ENCODE assay signal across 9 mouse cellular contexts in genomic region chr7:34811060-34811459, GRCm38 (mm10). TPM values are rescaled to one million over a fixed set of nuclear protein-coding genes. Genes with fewer than 3 reads are reported as not detected.
DNase-seq lines count a peak whose midpoint lies in the region; ATAC-seq and TF ChIP-seq lines count a peak whose summit lies in the region.
"Had no signal": no experiment of that assay in that cellular context is flagged by ENCODE, and none has a peak within 500 bp of the region (broad histone marks: within the 10 kb centered on the region; RNA-seq: fewer than 3 reads in every experiment).

No protein-coding gene starts in this region.

- DNase-seq in left cerebral cortex, adult 2 months (ENCODE audit: extremely low spot score in 1 of 2, low spot score in 2 of 2): no peak
- no peak for DNase-seq in left cerebral cortex, adult 9 months (ENCODE audit: low spot score in 2 of 2)
- DNase-seq in forebrain, embryonic 11.5 days (ENCODE audit: low spot score): no peak
- DNase-seq in limb, embryonic 10.5 days (ENCODE audit: low spot score): peak; percentile 47
- no peak for DNase-seq in ovary, postnatal 10 days (ENCODE audit: low spot score)
- DNase-seq in layer of hippocampus, postnatal 25 days (ENCODE audit: extremely low spot score in 1 of 2, low spot score in 1 of 2): no peak
- no peak for DNase-seq in spleen, postnatal 14 days (ENCODE audit: low spot score in 2 of 2)
- DNase-seq: cerebellum, adult 9-10 months had no signal

- no peaks in the 10 kb centered on the region for H3K9me3 ChIP-seq in forebrain, embryonic 11.5 days (ENCODE audit: control insufficient read depth, low read length)
- H3K9me3 ChIP-seq in limb, embryonic 10.5 days (replicated peaks): no peaks in the 10 kb centered on the region
- no peaks in the 10 kb centered on the region for H3K9me3 ChIP-seq in neural tube, embryonic 14.5 days (ENCODE audit: control insufficient read depth, low read length)

- H3K27ac ChIP-seq in left cerebral cortex, adult 2 months: peak overlapping the region; percentile 47; the same call in 1 of the 2 replicates
- no peak overlapping the region for H3K27ac ChIP-seq in forebrain, embryonic 11.5 days (ENCODE audit: low read depth, low read length)
- H3K27ac ChIP-seq in limb, embryonic 10.5 days: no peak overlapping the region
- no peak overlapping the region for H3K27ac ChIP-seq in neural tube, embryonic 14.5 days (ENCODE audit: low read depth, low read length)

- peaks cover 4% of the 10 kb centered on the region; the same call in 1 of the 2 replicates for H3K4me1 ChIP-seq in forebrain, embryonic 11.5 days (replicated peaks; ENCODE audit: control insufficient read depth, insufficient read depth, low read length)
- peaks cover 31% of the 10 kb centered on the region for H3K4me1 ChIP-seq in limb, embryonic 10.5 days
- H3K4me1 ChIP-seq in neural tube, embryonic 14.5 days (ENCODE audit: control insufficient read depth, insufficient read depth, low read length): peaks cover 14% of the 10 kb centered on the region; the same call in 1 of the 2 replicates

- peak overlapping the region; percentile 67 for H3K4me3 ChIP-seq in left cerebral cortex, adult 2 months
- peak overlapping the region; percentile 54 for H3K4me3 ChIP-seq in forebrain, embryonic 11.5 days (ENCODE audit: low read depth, low read length)
- H3K4me3 ChIP-seq in limb, embryonic 10.5 days: peak overlapping the region; percentile 75
- peak overlapping the region; percentile 54 for H3K4me3 ChIP-seq in neural tube, embryonic 14.5 days (ENCODE audit: low read depth, low read length)

- TF ChIP-seq CTCF in left cerebral cortex, adult 2 months (IDR thresholded peaks at IDR 0.05): no peak

- H3K36me3 ChIP-seq in forebrain, embryonic 11.5 days (ENCODE audit: control insufficient read depth, insufficient read depth, low read length): no peaks in the 10 kb centered on the region
- no peaks in the 10 kb centered on the region for H3K36me3 ChIP-seq in limb, embryonic 10.5 days
- no peaks in the 10 kb centered on the region for H3K36me3 ChIP-seq in neural tube, embryonic 14.5 days (ENCODE audit: control insufficient read depth, insufficient read depth, low read length)

- intact Hi-C loops in left cerebral cortex, adult 2 months (cut with DNase I): loop anchor here (5.0 kb wide), 1 partner anchor 216 kb away; no protein-coding TSS in a partner anchor

- peaks cover 42% of the 10 kb centered on the region for H3K27me3 ChIP-seq in forebrain, embryonic 11.5 days (ENCODE audit: control insufficient read depth, insufficient read depth, low read length)
- H3K27me3 ChIP-seq in limb, embryonic 10.5 days (ENCODE audit: low read depth, poor library complexity, severe bottlenecking): peaks cover 85% of the 10 kb centered on the region
- peaks cover 5% of the 10 kb centered on the region; the same call in 1 of the 2 replicates for H3K27me3 ChIP-seq in neural tube, embryonic 14.5 days (ENCODE audit: control insufficient read depth, insufficient read depth, low read length)

- H3K9ac ChIP-seq in forebrain, embryonic 11.5 days (ENCODE audit: low read length): no peak overlapping the region
- H3K9ac ChIP-seq in neural tube, embryonic 14.5 days (replicated peaks; ENCODE audit: low read depth, low read length): peak overlapping the region; percentile 59

- 3% methylated on average over 10 of the region's 10 CpGs for WGBS in forebrain, embryonic 11.5 days
- 5% methylated on average over 10 of the region's 10 CpGs for WGBS in limb, embryonic 10.5 days
- 3% methylated on average over 10 of the region's 10 CpGs for WGBS in neural tube, embryonic 14.5 days

- no peak for ATAC-seq in forebrain, embryonic 11.5 days (replicated peaks; ENCODE audit: low FRiP score)
- peak; percentile 24; the same call in 1 of the 2 replicates for ATAC-seq in neural tube, embryonic 14.5 days (ENCODE audit: low read depth)

- H3K4me2 ChIP-seq in forebrain, embryonic 11.5 days (ENCODE audit: low read depth, low read length, severe bottlenecking): peak overlapping the region; percentile 92
- peak overlapping the region; percentile 85 for H3K4me2 ChIP-seq in neural tube, embryonic 14.5 days (ENCODE audit: low read depth, low read length)

RNA-seq across cellular contexts. Expression of gene Chst8, which starts 1.5 kb away (rescaled TPM):
- total RNA-seq in left cerebral cortex, adult 2 months (2021): 10 to 100 TPM; 20.9 to 22.0 TPM
- 11.4 and 12.0 TPM in 2 replicates for polyA plus RNA-seq in forebrain, embryonic 11.5 days (2014; fragmentation: Nextera tagmentation; extraction: Ambion mirVana)
- 2.6 and 3.3 TPM in 2 replicates for polyA plus RNA-seq in limb, embryonic 10.5 days (2016; fragmentation: Nextera tagmentation; extraction: Ambion mirVana)
- polyA plus RNA-seq in neural tube, embryonic 14.5 days (2014; fragmentation: Nextera tagmentation; extraction: Ambion mirVana): 9.7 and 16.9 TPM in 2 replicates
- total RNA-seq in layer of hippocampus, postnatal 25 days (2021): 10 to 100 TPM; 31.6 to 34.7 TPM
